Mouse (Mus musculus) lung, adult 2 months (tissue): ENCODE measurements around the gene Hpcal1.

Source experiments
- CTCF ChIP-seq: fragments of 200-500 bp; IDR thresholded peaks from 2 replicates; pipeline ENCODE4 v1.5.1; 2011; ENCODE audit warnings: mild to moderate bottlenecking, low read length, control low read depth; ENCODE audit not compliant: insufficient read depth
- POLR2A ChIP-seq: fragments of 200-500 bp; IDR thresholded peaks from 2 replicates; pipeline ENCODE4 v1.6.1; 2011; ENCODE audit warnings: low read depth, mild to moderate bottlenecking, control low read depth, low read length, borderline replicate concordance; ENCODE audit errors: extremely low read depth

GRCm38 (mm10) chr12:17791111-17791510 is 100.5 kb downstream of the Hpcal1 start:
- TF ChIP-seq CTCF (no peak), POLR2A (no peak)
